Mouse (Mus musculus) right cerebral cortex, postnatal 4 days (tissue): ENCODE measurements at regions not wholly inside any gene's neighbourhood (a gene's known extent, or its start where the extent isn't known, plus 50 kb on each side); places are given as distances from the start of the nearest gene placed in this dataset.
A peak's percentile ranks its signal among the peaks of the same experiment; 100 is the strongest.

Experiments
- DNase-seq: peaks from one replicate; pipeline ENCODE4 v3.0.0-alpha.2; 2022

DNA sequence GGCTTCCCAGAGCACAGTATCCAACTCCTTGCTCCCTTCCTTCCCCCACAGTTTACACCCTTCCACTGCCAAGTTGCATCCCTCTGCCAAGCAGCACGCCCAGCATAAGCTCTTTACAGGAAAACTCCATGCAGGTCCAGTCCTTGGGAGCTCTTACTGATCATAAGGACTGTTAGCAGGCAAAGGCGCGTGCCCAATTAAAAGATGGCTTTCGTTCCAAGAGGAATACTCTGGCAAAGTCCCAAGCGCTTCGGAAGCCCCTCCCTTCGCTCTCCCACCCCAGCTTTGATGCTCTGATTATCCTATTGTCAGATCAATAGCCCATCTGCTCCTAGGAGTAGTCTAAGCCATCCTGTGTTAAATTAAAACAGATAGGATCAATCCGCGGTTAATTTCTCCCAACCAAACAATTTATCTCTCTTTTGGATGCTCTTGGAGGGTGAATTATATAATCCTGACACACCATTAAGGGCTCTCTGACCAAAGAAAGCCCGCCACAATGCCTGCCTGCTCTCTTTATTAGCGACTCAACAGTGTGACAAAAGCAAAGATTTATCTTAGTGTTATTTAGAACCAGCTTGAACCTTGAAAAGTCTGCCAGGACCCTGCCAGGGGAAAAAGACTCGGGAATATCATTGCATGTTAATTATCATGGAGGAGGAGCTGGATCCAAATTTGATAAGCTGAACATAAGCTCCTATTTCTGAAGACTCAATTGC is 312.5 kb downstream of the Gsdmc2 start:
- DNase-seq: peak; percentile 38

DNA sequence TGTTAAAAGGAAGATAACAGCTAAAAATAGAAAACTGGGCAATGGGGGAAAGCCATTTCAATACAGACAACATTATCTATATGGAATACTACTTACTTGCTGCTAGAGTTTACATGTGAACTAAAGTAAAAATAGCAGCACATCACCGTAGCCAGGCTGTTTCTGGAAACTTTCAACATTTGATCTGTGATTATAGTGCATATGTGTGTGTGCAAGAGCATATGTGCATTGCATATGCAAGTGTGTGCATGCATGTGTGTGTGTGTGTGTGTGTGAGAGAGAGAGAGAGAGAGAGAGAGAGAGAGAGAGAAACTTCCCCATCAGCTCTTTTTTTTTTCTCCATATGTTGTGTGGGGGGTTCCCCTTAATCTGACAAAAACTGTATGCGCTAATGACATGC is 317.7 kb downstream of the Gsdmc2 start:
- DNase-seq: no peak

DNA sequence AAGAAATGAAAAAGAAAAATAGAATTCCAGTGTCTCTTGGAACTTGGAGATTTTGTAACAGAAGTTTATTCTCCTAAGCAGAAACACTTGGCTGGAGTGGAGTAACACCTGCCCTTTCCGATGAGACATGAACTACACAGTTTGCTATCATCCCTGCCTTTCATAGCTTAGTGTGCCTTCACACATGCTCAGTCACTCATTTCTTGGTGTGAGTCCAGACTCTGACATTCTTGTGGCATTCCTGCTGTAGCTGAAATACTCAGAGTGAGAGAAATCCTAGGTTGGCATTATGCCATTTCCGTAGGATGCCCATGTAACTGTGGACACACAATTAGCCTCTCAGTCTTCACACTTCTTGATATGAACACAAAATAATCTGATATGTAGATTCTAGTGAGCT is 318.2 kb downstream of the Gsdmc2 start:
- DNase-seq: no peak

DNA sequence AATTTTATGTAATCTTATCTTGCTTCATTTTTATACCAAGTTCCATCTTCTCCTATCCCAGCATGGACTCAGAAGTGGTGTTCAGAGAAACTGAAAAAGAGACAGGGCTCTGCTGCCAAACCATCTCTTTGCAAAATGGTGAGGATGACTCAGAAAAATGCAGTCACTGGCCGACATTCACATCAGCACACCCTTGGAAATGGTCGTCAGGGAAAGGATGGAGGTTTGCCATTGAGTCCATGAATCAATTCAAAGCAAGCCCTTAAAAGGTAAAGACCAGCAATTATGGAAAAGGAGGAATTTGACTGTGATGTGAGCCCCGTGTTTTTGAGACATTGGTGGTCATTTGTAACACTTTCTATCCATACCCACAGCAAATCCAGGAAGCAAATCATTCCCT is 327.7 kb downstream of the Gsdmc2 start:
- no peak for DNase-seq

DNA sequence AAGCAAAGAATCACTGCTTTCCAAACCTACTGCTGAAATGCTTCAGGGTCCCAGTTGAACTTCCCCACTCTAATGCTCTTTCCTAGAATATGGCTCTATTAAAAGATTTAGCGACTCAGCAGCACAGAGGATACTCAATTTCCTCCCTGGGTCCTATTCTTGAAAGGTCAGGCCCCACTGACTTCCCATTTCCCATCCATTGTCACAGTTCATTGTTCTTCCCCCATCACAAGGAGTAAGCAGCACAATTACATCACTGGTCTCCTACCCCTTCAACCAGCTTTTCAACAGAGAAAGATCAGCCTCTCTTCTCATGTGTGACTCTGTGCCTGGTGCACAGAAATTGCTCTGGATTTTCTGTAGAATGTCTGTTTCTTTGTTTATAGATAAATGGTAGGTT is 344.5 kb downstream of the Gsdmc2 start:
- DNase-seq: no peak

DNA sequence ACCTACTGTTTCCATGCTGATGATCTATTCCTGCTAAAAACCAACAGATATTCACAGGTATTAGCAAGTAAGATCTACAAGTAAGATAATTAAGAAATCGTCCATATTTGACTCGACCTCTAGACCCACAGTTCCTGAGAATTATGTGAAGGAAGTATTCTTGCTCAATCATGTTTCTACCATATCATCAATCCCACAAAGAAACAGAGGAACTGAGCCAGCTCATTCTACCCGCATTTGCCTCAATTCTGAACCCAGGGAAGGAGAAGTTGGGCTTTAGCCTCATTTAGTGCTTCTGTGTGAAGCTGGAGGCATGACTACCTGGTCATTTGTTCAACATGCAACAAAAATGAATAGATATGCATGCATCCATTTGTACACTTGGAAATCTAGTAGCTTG is 346.5 kb downstream of the Gsdmc2 start:
- no peak for DNase-seq

DNA sequence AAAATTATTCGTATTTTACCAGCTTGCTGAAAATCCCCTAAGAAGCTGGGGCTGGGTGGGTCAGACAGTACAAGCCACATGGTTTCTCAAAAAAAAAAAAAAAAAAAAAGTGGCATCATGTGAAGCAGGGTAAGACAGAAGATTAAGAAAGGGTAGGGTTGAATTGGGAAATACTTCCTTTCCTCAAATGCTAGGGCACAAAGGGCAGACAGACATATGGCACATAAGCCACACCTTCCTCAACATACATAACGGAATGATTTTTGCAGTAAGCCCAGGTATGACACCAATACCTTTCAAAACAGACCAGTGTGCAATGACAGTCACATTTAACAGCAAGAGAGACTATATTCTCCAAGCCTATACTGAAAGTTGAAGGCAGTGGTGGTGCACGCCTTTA is 347.8 kb downstream of the Gsdmc2 start:
- no peak for DNase-seq

DNA sequence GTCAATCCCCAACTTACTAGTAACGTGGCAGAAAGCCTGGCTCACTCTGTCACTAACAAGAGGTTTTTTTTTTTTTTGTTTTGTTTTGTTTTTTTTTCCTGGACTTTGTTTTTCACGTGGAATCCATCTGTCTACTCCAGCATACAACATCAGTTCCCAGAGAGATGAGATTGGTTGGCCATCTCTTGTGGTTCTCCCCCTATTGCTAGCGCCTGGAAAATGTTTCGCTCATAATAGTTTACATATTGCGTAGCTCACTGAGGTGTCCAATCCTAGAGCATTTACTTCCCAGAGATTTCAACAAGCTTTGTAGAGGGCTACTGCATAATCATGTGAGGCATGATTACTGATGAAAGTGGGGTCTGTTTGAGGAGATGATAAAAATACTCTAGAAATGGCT is 360.1 kb downstream of the Gsdmc2 start:
- no peak for DNase-seq

DNA sequence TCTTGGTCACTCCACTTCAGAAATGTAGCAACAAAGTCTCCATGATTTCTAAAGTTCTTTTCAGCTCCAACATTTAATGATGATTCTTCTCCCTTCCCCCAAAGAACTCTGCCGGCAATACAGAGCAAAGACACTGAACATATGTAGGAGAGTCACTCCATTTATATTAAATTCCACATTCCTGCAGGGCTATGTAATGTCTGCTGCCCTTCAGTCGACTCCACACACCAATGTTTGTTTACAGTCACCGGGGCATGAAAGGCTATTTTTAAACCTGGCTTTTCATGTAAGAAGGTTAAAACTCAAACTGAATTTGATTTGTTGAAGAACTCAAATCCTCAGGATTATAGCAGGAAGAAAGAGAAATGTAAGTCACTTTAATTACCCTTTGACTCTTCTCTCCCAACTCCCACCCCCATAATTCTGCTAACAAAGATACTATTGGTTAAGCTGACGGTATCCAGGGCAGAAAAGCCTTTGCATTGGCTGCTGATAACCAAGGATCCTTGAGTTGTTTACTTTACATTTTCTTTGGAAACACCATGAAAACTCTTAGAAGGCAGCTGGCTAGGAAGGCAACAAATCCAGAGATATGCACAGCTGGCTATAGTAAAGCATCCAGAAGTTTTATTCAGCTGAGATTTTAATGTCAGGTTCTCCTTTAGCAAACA is 360.6 kb downstream of the Gsdmc2 start:
- DNase-seq: no peak

DNA sequence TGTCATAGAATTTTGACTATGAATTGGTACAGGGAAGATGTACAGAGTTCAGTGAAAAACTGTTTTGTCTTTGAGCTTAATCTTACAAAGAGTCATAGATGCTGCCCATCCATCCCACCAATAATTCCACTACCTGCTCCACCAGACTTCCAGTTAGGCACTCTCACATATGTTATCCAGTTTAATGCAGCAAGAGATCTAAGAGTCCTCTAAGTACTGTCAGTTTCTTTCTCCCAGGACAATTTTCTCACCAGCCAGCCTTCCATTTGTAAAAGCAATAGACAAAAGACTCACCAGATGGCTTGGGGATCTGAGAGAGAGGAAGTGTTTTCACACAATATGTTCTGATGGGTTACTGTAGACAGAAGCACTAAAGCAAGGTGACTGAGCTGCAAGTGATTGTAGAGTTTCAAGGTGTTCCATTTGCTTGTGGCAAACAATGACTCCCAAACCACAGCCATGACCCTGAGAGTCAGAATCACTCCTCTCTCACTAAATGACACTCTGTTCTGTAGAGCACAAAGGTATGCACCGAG is 365.6 kb downstream of the Gsdmc2 start:
- no peak for DNase-seq

DNA sequence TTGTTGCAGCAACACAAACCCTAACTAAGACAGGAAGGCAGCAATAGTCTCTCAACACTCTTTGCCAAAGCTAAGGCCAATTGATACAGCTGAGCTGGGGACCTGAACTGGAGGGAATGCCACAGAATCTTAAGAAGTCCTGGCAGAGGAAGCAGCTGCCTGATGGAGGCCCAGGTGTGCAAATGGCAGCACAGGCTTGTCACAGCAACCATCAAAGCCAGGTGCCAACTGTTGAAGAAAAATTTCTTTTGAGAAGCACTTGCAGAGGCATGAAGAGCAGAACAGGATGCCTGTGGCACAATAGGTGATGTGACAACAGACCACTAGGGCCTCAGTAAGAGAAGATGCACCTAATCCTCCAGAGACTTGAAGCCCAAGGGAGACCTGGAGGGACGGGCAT is 378.1 kb downstream of the Gsdmc2 start:
- no peak for DNase-seq

DNA sequence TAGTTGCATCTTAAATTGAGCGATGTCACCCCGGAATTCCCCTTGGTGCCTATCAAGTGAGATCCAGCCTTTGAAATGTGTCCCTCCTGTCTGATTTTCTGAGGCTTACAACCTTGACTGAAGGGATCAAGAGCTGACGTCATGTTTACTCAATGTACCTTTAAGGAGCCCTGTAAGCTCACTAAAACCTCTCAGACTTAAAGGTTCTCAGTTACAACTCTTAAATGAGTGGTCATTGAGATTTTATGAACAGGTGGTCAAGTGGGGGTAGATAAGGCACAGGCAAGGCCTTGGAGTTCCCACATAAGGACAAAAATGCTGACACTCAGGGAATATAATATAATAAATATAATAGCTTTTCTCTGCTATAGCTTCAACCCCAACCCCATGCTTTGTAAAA is 392.4 kb downstream of the Gsdmc2 start:
- DNase-seq: no peak

DNA sequence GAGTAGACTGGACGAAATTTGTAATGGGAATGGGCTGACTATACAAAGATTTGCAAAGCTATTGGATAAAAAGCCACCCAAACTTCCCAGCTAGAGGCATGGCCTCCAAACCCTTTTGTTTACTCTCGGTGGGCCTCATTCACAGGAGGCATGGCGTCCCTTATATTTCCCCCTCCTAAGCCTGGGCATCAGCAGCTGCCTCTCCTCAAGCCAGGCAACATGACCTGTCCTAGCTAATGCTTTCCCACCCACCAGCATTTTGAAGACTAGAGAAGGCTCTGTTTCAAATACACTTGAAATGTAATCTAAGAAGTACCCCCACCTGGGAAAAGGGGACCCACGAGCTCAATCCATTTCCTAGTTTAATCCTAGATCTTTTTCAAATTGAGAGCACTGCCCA is 398.7 kb downstream of the Gsdmc2 start:
- DNase-seq: no peak

DNA sequence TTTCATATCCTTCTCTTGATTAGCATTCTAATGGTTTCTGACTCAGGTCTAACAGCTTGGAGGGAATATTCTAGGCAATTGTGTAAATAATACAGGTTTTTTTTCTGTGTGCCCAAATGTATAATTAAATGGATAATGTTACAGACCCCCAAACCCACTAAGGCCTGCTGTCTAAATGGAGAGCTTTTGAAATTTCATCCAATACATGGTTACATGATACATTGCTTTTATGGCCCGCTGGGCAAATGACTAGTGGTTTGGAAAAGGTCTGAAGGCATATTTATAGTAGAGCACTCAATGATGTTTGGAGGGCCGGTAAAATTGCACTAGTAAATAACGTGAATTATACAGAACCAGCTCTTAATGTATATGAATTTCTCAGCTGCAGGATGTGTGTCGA is 400.0 kb downstream of the Gsdmc2 start:
- DNase-seq: no peak

DNA sequence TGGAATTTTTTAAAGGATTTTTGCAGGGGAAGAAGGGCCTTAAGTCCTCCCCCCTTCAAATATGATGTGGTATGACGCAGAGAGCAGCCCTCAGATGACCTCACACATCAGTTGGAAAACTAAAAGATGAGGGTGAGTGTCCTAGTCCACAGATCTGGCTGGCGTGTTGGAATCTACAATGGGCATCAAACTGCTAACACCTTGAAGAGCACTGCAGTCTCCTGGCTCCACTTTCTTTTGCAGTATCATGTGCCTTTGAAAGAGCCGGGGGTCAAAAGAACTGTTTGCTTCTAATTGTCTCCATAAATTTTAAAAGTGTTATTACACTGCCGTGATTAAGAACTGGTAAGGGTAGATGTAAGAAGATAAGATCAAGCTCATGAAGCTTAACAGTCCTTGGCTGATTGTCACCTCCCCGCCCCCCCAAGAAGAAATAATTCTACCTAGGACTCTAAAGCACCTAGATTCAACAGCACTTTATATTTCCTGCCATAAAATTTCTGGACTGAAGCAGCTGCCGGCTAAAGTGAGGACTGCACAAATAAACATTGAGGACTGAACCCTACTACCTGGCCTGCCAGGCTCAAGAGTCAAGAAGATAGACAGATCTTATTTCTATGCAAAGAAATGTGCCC is 402.7 kb downstream of the Gsdmc2 start:
- no peak for DNase-seq

DNA sequence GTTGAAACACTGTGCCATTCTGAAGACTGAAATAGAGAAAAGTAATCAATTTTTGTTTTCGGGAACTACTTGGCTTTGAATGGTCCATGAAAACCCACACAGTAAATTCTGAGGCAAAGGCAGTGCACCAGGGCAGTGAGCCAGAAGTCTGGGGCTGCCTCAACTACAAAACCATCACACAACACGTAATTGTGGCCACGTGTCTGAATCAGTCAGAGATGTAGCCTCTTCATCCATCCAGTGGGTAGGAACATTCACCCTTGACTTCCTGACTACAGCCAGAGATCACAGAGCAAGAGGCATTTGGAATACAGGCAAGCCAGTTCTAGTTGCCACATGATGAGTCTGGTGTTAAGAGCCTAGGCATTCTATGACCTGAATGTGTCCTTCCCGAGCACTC is 432.3 kb downstream of the Gsdmc2 start:
- DNase-seq: no peak

DNA sequence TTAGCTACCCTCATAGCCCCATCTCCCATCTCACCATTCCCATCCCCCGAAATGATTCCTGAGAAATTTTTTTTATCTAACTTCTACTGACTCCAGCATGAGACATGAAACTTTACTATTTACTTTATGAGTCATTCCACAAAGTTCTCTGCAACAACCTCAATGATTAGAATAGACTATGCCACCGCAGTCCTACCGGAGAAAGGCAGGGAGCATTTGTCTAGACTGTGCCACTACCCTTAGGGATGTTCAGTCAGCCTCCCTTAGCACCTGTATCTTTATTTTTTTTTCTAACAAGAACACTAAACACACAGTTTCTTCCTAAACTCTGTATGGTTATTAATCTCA is 433.2 kb downstream of the Gsdmc2 start:
- DNase-seq: no peak

DNA sequence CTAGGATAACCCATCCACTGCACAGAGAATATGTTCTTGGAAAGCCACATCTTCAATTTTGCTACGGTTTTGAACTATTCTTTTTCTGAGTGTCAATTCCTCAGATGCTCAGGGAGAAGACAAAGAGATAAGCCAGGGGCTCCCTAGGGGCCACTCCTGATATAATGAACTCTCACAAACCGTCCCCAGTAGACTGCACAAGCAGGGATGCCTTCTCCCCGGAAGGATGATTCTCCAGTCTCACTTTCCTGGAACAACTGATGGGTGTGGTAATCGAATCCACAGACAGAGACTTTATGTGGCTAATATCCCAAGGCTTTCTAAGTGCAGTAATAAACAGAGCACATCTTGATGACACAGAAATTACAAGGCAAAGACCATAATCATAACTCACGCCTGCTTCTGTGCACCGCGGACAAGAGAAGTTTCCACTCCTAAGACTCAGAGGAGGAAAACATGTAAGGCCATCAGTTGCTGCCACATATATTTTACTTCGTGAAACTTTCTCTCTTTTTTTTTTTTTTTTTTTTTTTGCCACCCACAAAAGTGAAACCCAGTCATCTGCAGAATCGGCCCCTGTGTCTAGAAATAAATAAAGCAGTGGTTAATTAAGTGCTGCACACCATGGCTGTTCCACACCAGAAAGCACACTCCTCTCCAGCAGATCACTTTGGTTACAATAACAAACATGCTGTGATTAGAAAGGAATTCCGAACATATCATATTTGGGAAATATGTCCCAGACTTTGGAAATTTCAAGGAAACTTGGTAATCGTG is 433.8 kb downstream of the Gsdmc2 start:
- no peak for DNase-seq

DNA sequence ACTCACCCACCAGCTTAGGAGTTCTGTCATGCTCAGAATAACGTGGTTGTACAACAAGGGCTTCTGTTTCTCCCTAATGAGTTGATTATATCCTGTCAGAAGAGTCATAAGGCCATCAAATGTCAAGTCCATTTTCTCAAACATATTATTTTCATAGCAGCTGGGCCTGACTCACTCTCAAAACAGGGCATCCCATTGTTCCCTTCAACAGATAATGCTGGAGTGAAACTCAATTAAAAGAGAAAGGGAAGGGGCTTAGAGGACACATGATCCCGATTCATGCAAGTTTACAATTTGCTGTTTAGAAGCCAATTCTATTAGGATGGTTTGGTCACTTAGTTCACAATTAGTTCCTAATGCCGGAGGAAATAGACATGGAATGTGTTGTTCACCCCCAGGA is 444.5 kb downstream of the Gsdmc2 start:
- DNase-seq: no peak

DNA sequence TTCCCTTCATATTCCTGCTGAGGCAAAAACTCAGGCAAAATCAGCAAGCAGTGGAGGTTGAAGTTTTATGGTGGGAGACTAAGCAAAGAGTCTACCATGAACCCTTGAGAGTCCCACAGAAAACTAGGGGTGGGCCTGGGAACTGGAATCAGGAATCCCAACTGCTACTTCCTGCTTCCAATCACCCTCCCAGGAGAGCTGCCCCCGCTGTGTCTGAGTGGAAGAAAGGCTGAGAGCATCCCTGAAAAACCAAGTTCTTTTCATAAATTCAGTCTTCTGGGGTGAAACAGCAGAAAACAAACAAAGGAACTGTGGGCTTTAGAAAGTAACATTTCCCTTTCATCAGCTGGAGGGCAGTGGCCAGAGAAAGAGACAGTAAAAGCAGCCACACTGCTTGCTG is 445.0 kb downstream of the Gsdmc2 start:
- DNase-seq: no peak

DNA sequence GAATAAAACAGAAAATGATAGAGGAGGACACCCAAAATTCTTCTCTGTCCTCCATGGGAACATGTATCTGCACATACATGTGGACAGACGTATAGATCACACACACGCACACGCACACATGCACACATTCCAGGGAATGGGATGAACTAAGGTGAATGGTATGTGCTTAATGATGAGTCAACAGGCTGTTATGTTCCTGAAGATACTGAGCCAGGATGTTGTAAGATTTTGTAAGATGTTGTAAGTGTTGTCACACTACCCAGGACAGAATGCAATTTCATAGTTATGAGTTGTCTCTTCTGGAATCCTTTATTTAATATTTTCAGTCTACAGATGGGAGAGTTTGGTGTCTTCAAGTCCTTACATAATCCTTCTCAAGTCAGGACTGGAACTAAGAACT is 447.5 kb downstream of the Gsdmc2 start:
- DNase-seq: no peak

DNA sequence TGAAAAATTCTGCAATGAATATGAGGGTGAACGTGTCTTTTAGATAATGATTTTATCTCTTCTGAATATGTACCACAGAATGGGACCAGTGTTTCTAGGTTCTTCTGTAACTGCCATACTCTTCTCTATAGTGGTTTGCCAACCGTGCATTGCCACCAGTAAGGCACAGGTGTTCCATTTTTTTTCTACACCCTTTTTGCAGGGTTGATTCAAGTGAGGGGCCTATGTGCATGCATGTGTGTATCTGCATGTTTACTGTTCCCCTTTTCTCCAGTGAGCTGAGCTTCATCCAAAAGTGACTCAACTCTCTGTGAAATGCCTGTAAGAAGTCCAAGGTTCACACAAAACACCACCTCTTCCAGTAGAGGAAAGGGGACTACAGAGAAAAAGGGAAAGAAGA is 467.7 kb downstream of the Gsdmc2 start:
- no peak for DNase-seq

DNA sequence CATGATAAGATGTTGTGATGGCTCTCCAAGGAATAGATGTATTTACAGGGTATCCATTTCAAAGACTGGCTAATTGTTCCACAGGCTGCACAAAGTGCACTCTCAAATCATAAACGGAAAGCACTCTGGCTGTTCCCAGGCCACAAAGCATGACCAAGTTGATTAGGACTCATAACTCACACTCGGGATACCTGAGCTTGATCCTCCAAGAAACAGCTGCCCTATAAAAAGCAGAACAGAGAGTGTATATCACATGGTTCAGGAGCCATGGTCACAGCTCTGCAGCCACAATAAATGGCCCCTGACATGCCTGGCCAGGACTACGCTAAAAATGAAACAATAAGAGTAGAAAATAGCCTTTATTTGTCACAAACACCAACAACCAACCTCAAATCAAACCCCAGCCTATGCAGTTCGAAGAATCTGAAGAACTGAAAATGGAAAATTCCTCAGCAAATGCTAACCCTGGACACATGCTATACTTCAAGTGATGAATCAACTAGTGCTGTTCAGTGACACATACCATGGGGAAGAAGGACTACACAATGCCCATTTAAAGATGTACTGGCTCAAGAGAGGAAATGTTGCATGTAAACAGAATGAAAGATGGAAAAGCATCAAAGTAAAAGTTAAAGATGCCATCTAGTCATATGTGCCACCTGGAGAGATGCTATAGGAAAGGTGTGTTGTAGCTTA is 473.5 kb downstream of the Gsdmc2 start:
- DNase-seq: no peak
